Mouse (Mus musculus): Measurements from ENCODE around the gene Uqcc2.

- TF ChIP-seq POLR2A (IDR thresholded peaks at IDR 0.05; ENCODE audit: insufficient read depth, low read depth, low read length) (no peak), EP300 (IDR thresholded peaks at IDR 0.05; ENCODE audit: insufficient read depth, low read depth, low read length) (no peak)
These were observed 27.8 kb downstream of the Uqcc2 start for GRCm38 (mm10) chr17:27105698-27106470.

All from heart, adult 2 months (tissue).